Mouse (Mus musculus): ENCODE results near the gene Vstm2l. TPM values are rescaled to one million over a fixed set of nuclear protein-coding genes. Genes with fewer than 3 reads are reported as not detected.
A peak's percentile ranks its signal among the peaks of the same experiment; 100 is the strongest.

The Vstm2l gene
- total and polyA plus RNA-seq, 2 experiments from 2014 or later = not detected

GRCm38 (mm10) chr2:157932655-157933054, 18.2 kb downstream of the Vstm2l start:
- no peak overlapping the region for H3K4me3 ChIP-seq (ENCODE audit: low read depth, low read length)
- peaks cover 14% of the 10 kb centered on the region; the same call in 1 of the 2 replicates for H3K27me3 ChIP-seq (ENCODE audit: control insufficient read depth, insufficient read depth, low read length)
- no peak overlapping the region for H3K27ac ChIP-seq (ENCODE audit: low read depth)
- H3K9ac ChIP-seq (replicated peaks; ENCODE audit: low read depth, low read length) = no peak overlapping the region
- no peaks in the 10 kb centered on the region for H3K9me3 ChIP-seq (replicated peaks; ENCODE audit: control insufficient read depth, low read length)
- no peak overlapping the region for H3K4me2 ChIP-seq (ENCODE audit: low read depth, low read length)
- H3K4me1 ChIP-seq (ENCODE audit: control insufficient read depth, insufficient read depth) = no peaks in the 10 kb centered on the region
- no peak for DNase-seq (ENCODE audit: low spot score)
- no peak for TF ChIP-seq EP300 (IDR thresholded peaks at IDR 0.05; ENCODE audit: low read depth)
- no peak for TF ChIP-seq CTCF (IDR thresholded peaks at IDR 0.05; ENCODE audit: low read depth)
- 56% methylated on average over 4 of the region's 4 CpGs for WGBS
- ATAC-seq (ENCODE audit: insufficient read depth, low read depth) = no peak
- H3K36me3 ChIP-seq (replicated peaks; ENCODE audit: control insufficient read depth, insufficient read depth, low read length) = no peaks in the 10 kb centered on the region

GRCm38 (mm10) chr2:157935444-157936171, 21.2 kb downstream of the Vstm2l start:
- H3K27me3 ChIP-seq (ENCODE audit: control insufficient read depth, insufficient read depth, low read length) = peaks cover 23% of the 10 kb centered on the region; the same call in 1 of the 2 replicates
- 40% methylated on average over 11 of the region's 11 CpGs for WGBS
- no peak overlapping the region for H3K4me2 ChIP-seq (ENCODE audit: low read depth, low read length)
- no peak for TF ChIP-seq EP300 (IDR thresholded peaks at IDR 0.05; ENCODE audit: low read depth)
- no peak for TF ChIP-seq CTCF (IDR thresholded peaks at IDR 0.05; ENCODE audit: low read depth)
- no peak overlapping the region for H3K27ac ChIP-seq (ENCODE audit: low read depth)
- no peak for DNase-seq (ENCODE audit: low spot score)
- no peak overlapping the region for H3K9ac ChIP-seq (replicated peaks; ENCODE audit: low read depth, low read length)
- ATAC-seq (ENCODE audit: insufficient read depth, low read depth) = no peak
- H3K4me1 ChIP-seq (ENCODE audit: control insufficient read depth, insufficient read depth) = no peaks in the 10 kb centered on the region
- H3K9me3 ChIP-seq (replicated peaks; ENCODE audit: control insufficient read depth, low read length) = no peaks in the 10 kb centered on the region
- H3K4me3 ChIP-seq (ENCODE audit: low read depth, low read length) = no peak overlapping the region
- H3K36me3 ChIP-seq (replicated peaks; ENCODE audit: control insufficient read depth, insufficient read depth, low read length) = no peaks in the 10 kb centered on the region

DNA sequence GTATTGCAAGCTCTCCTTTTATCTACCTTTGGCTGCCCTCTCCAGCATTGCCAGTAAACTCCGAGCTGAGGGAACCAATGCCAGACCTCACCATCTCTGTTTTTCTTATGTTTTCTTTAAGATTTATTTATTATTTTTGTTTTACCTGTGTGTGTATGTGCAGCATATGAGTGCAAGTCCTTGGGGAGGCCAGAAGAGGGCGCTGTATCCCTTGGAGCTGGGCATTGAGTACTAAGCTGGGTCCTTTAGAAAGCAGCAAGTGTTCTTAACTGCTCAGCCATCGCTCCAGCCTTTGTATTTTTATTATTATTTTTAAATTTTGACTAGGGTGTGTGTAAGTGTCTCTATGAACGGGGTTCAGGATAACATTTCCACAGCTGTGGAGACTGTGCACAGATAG, 22.2 kb downstream of the Vstm2l start:
- 79% methylated on average over 4 of the region's 4 CpGs for WGBS

DNA sequence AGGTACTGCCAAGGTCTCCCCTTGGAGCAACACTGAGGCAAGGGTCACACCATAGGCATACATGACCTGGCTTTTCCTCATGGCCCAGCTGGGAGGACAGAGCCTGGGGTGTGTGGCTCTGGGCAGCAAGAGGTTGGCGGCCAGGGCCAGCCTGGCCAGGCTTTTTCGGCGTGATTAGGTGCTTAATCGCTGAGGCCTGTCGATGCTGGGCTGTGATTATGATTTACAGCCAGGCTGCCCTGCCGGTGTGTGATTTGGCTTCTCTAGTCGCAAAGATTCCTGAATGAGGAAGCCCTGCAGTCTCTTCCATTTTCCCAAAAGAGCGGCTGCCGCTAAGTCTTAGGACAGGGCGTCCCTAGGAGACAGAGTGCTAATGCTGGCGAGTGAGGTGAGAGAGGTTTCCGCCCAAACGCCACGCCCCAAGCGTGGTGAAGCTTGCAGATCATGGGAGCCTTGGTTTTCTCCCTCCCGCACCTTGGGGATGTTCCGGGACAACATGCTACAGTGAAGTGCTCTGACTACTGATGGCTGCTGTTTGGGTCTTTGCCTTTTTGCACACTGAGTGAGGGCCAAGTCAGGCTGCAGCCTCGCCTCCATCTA, 26.2 kb downstream of the Vstm2l start:
- Histone ChIP-seq H3K27ac (ENCODE audit: low read depth) (no peak overlapping the region), H3K4me3 (ENCODE audit: low read depth, low read length) (no peak overlapping the region), H3K9me3 (replicated peaks; ENCODE audit: control insufficient read depth, low read length) (no peaks in the 10 kb centered on the region), H3K4me2 (ENCODE audit: low read depth, low read length) (peak overlapping the region; percentile 18; the same call in 1 of the 2 replicates), H3K36me3 (replicated peaks; ENCODE audit: control insufficient read depth, insufficient read depth, low read length) (no peaks in the 10 kb centered on the region), H3K9ac (replicated peaks; ENCODE audit: low read depth, low read length) (no peak overlapping the region), H3K4me1 (ENCODE audit: control insufficient read depth, insufficient read depth) (peaks cover 7% of the 10 kb centered on the region; the same call in 1 of the 2 replicates), H3K27me3 (ENCODE audit: control insufficient read depth, insufficient read depth, low read length) (peaks cover 52% of the 10 kb centered on the region)
- no peak for DNase-seq (ENCODE audit: low spot score)
- TF ChIP-seq EP300 (IDR thresholded peaks at IDR 0.05; ENCODE audit: low read depth) (no peak), CTCF (IDR thresholded peaks at IDR 0.05; ENCODE audit: low read depth) (no peak)
- 8% methylated on average over 18 of the region's 18 CpGs for WGBS
- ATAC-seq (ENCODE audit: insufficient read depth, low read depth) = no peak

More for the DNA sequence above, 22.2 kb downstream of the Vstm2l start:
- H3K4me1 ChIP-seq (ENCODE audit: control insufficient read depth, insufficient read depth) = no peaks in the 10 kb centered on the region
- H3K9ac ChIP-seq (replicated peaks; ENCODE audit: low read depth, low read length) = no peak overlapping the region
- H3K4me2 ChIP-seq (ENCODE audit: low read depth, low read length) = no peak overlapping the region
- ATAC-seq (ENCODE audit: insufficient read depth, low read depth) = no peak
- peaks cover 34% of the 10 kb centered on the region for H3K27me3 ChIP-seq (ENCODE audit: control insufficient read depth, insufficient read depth, low read length)
- no peak overlapping the region for H3K4me3 ChIP-seq (ENCODE audit: low read depth, low read length)
- TF ChIP-seq EP300 (IDR thresholded peaks at IDR 0.05; ENCODE audit: low read depth) (no peak), CTCF (IDR thresholded peaks at IDR 0.05; ENCODE audit: low read depth) (no peak)
- no peaks in the 10 kb centered on the region for H3K9me3 ChIP-seq (replicated peaks; ENCODE audit: control insufficient read depth, low read length)
- no peaks in the 10 kb centered on the region for H3K36me3 ChIP-seq (replicated peaks; ENCODE audit: control insufficient read depth, insufficient read depth, low read length)
- no peak overlapping the region for H3K27ac ChIP-seq (ENCODE audit: low read depth)
- no peak for DNase-seq (ENCODE audit: low spot score)

- WGBS = 1% methylated on average over 43 of the region's 47 CpGs
- Histone ChIP-seq H3K9ac (replicated peaks; ENCODE audit: low read depth, low read length) (no peak overlapping the region), H3K4me3 (ENCODE audit: low read depth, low read length) (peak overlapping the region; percentile 45), H3K4me1 (ENCODE audit: control insufficient read depth, insufficient read depth) (peaks cover 7% of the 10 kb centered on the region; the same call in 1 of the 2 replicates), H3K9me3 (replicated peaks; ENCODE audit: control insufficient read depth, low read length) (no peaks in the 10 kb centered on the region), H3K27me3 (ENCODE audit: control insufficient read depth, insufficient read depth, low read length) (peaks cover 43% of the 10 kb centered on the region), H3K36me3 (replicated peaks; ENCODE audit: control insufficient read depth, insufficient read depth, low read length) (no peaks in the 10 kb centered on the region), H3K27ac (ENCODE audit: low read depth) (no peak overlapping the region), H3K4me2 (ENCODE audit: low read depth, low read length) (peak overlapping the region; percentile 79)
- peak; percentile 67 for ATAC-seq (ENCODE audit: insufficient read depth, low read depth)
- DNase-seq (ENCODE audit: low spot score) = peak; percentile 70
- TF ChIP-seq CTCF (IDR thresholded peaks at IDR 0.05; ENCODE audit: low read depth) = peak; percentile 57
- TF ChIP-seq EP300 (IDR thresholded peaks at IDR 0.05; ENCODE audit: low read depth) = no peak
Observed at GRCm38 (mm10) chr2:157943514-157944155, 29.2 kb downstream of the Vstm2l start.

Measured in heart, postnatal 0 days (tissue).